Mouse (Mus musculus) heart, embryonic 15.5 days (tissue): ENCODE measurements at regions not wholly inside any gene's neighbourhood (a gene's known extent, or its start where the extent isn't known, plus 50 kb on each side); places are given as distances from the start of the nearest gene placed in this dataset.
A peak's percentile ranks its signal among the peaks of the same experiment; 100 is the strongest.

Source experiments
- ATAC-seq: fragments of 200-750 bp; cut with Nextera tagmentation; replicated peaks from 2 replicates; pipeline ENCODE4 v1.8.0; 2017; ENCODE audit warnings: low read depth, moderate TSS enrichment; ENCODE audit not compliant: insufficient number of reproducible peaks, insufficient read depth, low FRiP score
- H3K27ac ChIP-seq: fragments of 300-500 bp; sonication (generic); 2 replicates; pipeline ENCODE4 v1.5.1; 2015; ENCODE audit warnings: mild to moderate bottlenecking, inconsistent platforms
- H3K27me3 ChIP-seq: fragments of 300-500 bp; sonication (generic); 2 replicates; pipeline ENCODE4 v1.6.1; 2015; ENCODE audit warnings: inconsistent platforms
- H3K36me3 ChIP-seq: fragments of 300-500 bp; sonication (generic); 2 replicates; pipeline ENCODE4 v1.6.1; 2015; ENCODE audit warnings: mild to moderate bottlenecking, inconsistent platforms
- H3K4me1 ChIP-seq: fragments of 300-500 bp; sonication (generic); replicated peaks from 2 replicates; pipeline ENCODE4 v1.6.1; 2015; ENCODE audit warnings: inconsistent platforms
- H3K4me2 ChIP-seq: fragments of 300-500 bp; sonication (generic); 2 replicates; pipeline ENCODE4 v1.6.1; 2015; ENCODE audit warnings: inconsistent platforms, mild to moderate bottlenecking, moderate library complexity
- H3K4me3 ChIP-seq: fragments of 300-500 bp; sonication (generic); 2 replicates; pipeline ENCODE4 v1.5.1; 2015; ENCODE audit warnings: mild to moderate bottlenecking, inconsistent platforms
- H3K9ac ChIP-seq: fragments of 300-500 bp; sonication (generic); 2 replicates; pipeline ENCODE4 v1.6.1; 2015; ENCODE audit warnings: mild to moderate bottlenecking, inconsistent platforms
- H3K9me3 ChIP-seq: fragments of 300-500 bp; sonication (generic); replicated peaks from 2 replicates; pipeline ENCODE4 v1.6.1; 2016; ENCODE audit warnings: inconsistent platforms
- whole genome bisulfite sequencing: fragments of 180-500 bp; shearing (Covaris S2); methylation state at CpG from one replicate; pipeline ENCODE4 v1.1.7; 2015; ENCODE audit warnings: mixed read lengths; 5-methylcytosine and 5-hydroxymethylcytosine counted together

- H3K9me3 ChIP-seq, result no peaks in the 10 kb centered on the region
- H3K36me3 ChIP-seq, result no peaks in the 10 kb centered on the region
- no peak for ATAC-seq
- H3K9ac ChIP-seq, result no peak overlapping the region
- peaks cover 37% of the 10 kb centered on the region for H3K4me1 ChIP-seq
- H3K27me3 ChIP-seq, result no peaks in the 10 kb centered on the region
- H3K4me2 ChIP-seq, result no peak overlapping the region
- no peak overlapping the region for H3K4me3 ChIP-seq
- 91% methylated on average over 8 of the region's 8 CpGs for WGBS
- H3K27ac ChIP-seq, result no peak overlapping the region
Observed at GRCm38 (mm10) chr3:101524905-101525304, 79.6 kb downstream of the Atp1a1 start.

GRCm38 (mm10) chr3:101524444-101524843 is 80.0 kb downstream of the Atp1a1 start:
- no peaks in the 10 kb centered on the region for H3K9me3 ChIP-seq
- WGBS, result 54% methylated on average over 6 of the region's 6 CpGs
- ATAC-seq, result no peak

GRCm38 (mm10) chr3:101523239-101523638 is 81.2 kb downstream of the Atp1a1 start:
- no peak overlapping the region for H3K4me3 ChIP-seq
- peaks cover 42% of the 10 kb centered on the region for H3K4me1 ChIP-seq
- ATAC-seq, result no peak
- H3K36me3 ChIP-seq, result no peaks in the 10 kb centered on the region
- no peak overlapping the region for H3K27ac ChIP-seq
- H3K9me3 ChIP-seq, result no peaks in the 10 kb centered on the region
- WGBS, result 95% methylated on average over 5 of the region's 5 CpGs
- no peak overlapping the region for H3K9ac ChIP-seq
- no peaks in the 10 kb centered on the region for H3K27me3 ChIP-seq
- H3K4me2 ChIP-seq, result no peak overlapping the region

More at GRCm38 (mm10) chr3:101524444-101524843, 80.0 kb downstream of the Atp1a1 start:
- Histone ChIP-seq H3K9ac (no peak overlapping the region), H3K36me3 (no peaks in the 10 kb centered on the region), H3K4me3 (no peak overlapping the region), H3K4me2 (no peak overlapping the region), H3K4me1 (peaks cover 39% of the 10 kb centered on the region), H3K27ac (no peak overlapping the region), H3K27me3 (no peaks in the 10 kb centered on the region)

GRCm38 (mm10) chr3:101522246-101522920 is 82.1 kb downstream of the Atp1a1 start:
- peak; percentile 74 for ATAC-seq
- H3K36me3 ChIP-seq, result no peaks in the 10 kb centered on the region
- no peaks in the 10 kb centered on the region for H3K9me3 ChIP-seq
- no peak overlapping the region for H3K4me3 ChIP-seq
- no peaks in the 10 kb centered on the region for H3K27me3 ChIP-seq
- H3K27ac ChIP-seq, result peak overlapping the region; percentile 65
- peaks cover 40% of the 10 kb centered on the region for H3K4me1 ChIP-seq
- 46% methylated on average over 9 of the region's 9 CpGs for whole genome bisulfite sequencing
- no peak overlapping the region for H3K4me2 ChIP-seq
- H3K9ac ChIP-seq, result no peak overlapping the region

- no peak overlapping the region for H3K9ac ChIP-seq
- H3K4me3 ChIP-seq, result no peak overlapping the region
- no peaks in the 10 kb centered on the region for H3K36me3 ChIP-seq
- WGBS, result 83% methylated on average over 5 of the region's 5 CpGs
- H3K4me1 ChIP-seq, result peaks cover 52% of the 10 kb centered on the region
- no peak for ATAC-seq
- H3K4me2 ChIP-seq, result no peak overlapping the region
- H3K9me3 ChIP-seq, result no peaks in the 10 kb centered on the region
- no peaks in the 10 kb centered on the region for H3K27me3 ChIP-seq
- H3K27ac ChIP-seq, result no peak overlapping the region
Observed at GRCm38 (mm10) chr3:101521155-101521554, 83.3 kb downstream of the Atp1a1 start.

GRCm38 (mm10) chr3:101520115-101520514 is 84.4 kb downstream of the Atp1a1 start:
- Histone ChIP-seq H3K9me3 (no peaks in the 10 kb centered on the region), H3K27me3 (no peaks in the 10 kb centered on the region), H3K4me2 (no peak overlapping the region), H3K4me3 (no peak overlapping the region), H3K36me3 (no peaks in the 10 kb centered on the region), H3K9ac (no peak overlapping the region), H3K27ac (no peak overlapping the region), H3K4me1 (peaks cover 52% of the 10 kb centered on the region)
- ATAC-seq, result no peak
- WGBS, result 64% methylated on average over 6 of the region's 6 CpGs

- WGBS, result 81% methylated on average over 5 of the region's 5 CpGs
- Histone ChIP-seq H3K4me3 (no peak overlapping the region), H3K9ac (no peak overlapping the region), H3K27me3 (no peaks in the 10 kb centered on the region), H3K4me1 (peaks cover 52% of the 10 kb centered on the region), H3K27ac (peak overlapping the region; percentile 72), H3K4me2 (no peak overlapping the region), H3K36me3 (no peaks in the 10 kb centered on the region), H3K9me3 (no peaks in the 10 kb centered on the region)
- ATAC-seq, result no peak
Observed at GRCm38 (mm10) chr3:101519551-101519950, 84.9 kb downstream of the Atp1a1 start.

- H3K27ac ChIP-seq, result peak overlapping the region; percentile 72
- H3K9ac ChIP-seq, result no peak overlapping the region
- no peaks in the 10 kb centered on the region for H3K27me3 ChIP-seq
- no peak overlapping the region for H3K4me2 ChIP-seq
- 24% methylated on average over 6 of the region's 6 CpGs for WGBS
- no peaks in the 10 kb centered on the region for H3K36me3 ChIP-seq
- no peaks in the 10 kb centered on the region for H3K9me3 ChIP-seq
- peaks cover 55% of the 10 kb centered on the region for H3K4me1 ChIP-seq
- H3K4me3 ChIP-seq, result no peak overlapping the region
- no peak for ATAC-seq
Observed at GRCm38 (mm10) chr3:101518810-101519209, 85.7 kb downstream of the Atp1a1 start.

GRCm38 (mm10) chr3:101517547-101517946 is 86.9 kb downstream of the Atp1a1 start:
- H3K4me1 ChIP-seq, result peaks cover 51% of the 10 kb centered on the region
- H3K4me2 ChIP-seq, result no peak overlapping the region
- no peak for ATAC-seq
- H3K27ac ChIP-seq, result no peak overlapping the region
- no peak overlapping the region for H3K9ac ChIP-seq
- H3K4me3 ChIP-seq, result no peak overlapping the region
- no peaks in the 10 kb centered on the region for H3K36me3 ChIP-seq
- WGBS, result 77% methylated on average over 6 of the region's 6 CpGs
- H3K9me3 ChIP-seq, result no peaks in the 10 kb centered on the region
- no peaks in the 10 kb centered on the region for H3K27me3 ChIP-seq

- WGBS, result 57% methylated on average over 15 of the region's 15 CpGs
- Histone ChIP-seq H3K36me3 (no peaks in the 10 kb centered on the region), H3K4me1 (peaks cover 45% of the 10 kb centered on the region), H3K9me3 (no peaks in the 10 kb centered on the region), H3K9ac (peak overlapping the region; percentile 7; the same call in 1 of the 2 replicates), H3K27ac (peak overlapping the region; percentile 45), H3K4me2 (no peak overlapping the region), H3K4me3 (no peak overlapping the region), H3K27me3 (no peaks in the 10 kb centered on the region)
- ATAC-seq, result 0 out of 2 replicates have a peak, but pooled peaks have one; percentile 1
Observed at GRCm38 (mm10) chr3:101516781-101517499, 87.5 kb downstream of the Atp1a1 start.

GRCm38 (mm10) chr3:101515566-101515965 is 88.9 kb downstream of the Atp1a1 start:
- 94% methylated on average over 7 of the region's 7 CpGs for WGBS
- ATAC-seq, result no peak
- no peaks in the 10 kb centered on the region for H3K9me3 ChIP-seq
- H3K4me2 ChIP-seq, result no peak overlapping the region
- H3K9ac ChIP-seq, result no peak overlapping the region
- peaks cover 38% of the 10 kb centered on the region for H3K4me1 ChIP-seq
- no peaks in the 10 kb centered on the region for H3K27me3 ChIP-seq
- no peak overlapping the region for H3K27ac ChIP-seq
- H3K4me3 ChIP-seq, result no peak overlapping the region
- no peaks in the 10 kb centered on the region for H3K36me3 ChIP-seq
